Comparison of ENCODE assay signal across 20 mouse cellular contexts in genomic region chr4:47422194-47422593, GRCm38 (mm10). TPM values are rescaled to one million over a fixed set of nuclear protein-coding genes. Genes with fewer than 3 reads are reported as not detected.
DNase-seq lines count a peak whose midpoint lies in the region; ATAC-seq lines count a peak whose summit lies in the region.
"Had no signal": no experiment of that assay in that cellular context is flagged by ENCODE, and none has a peak within 500 bp of the region (broad histone marks: within the 10 kb centered on the region; RNA-seq: fewer than 3 reads in every experiment).

No protein-coding gene starts in this region.

- H3K27ac ChIP-seq in heart, embryonic 11.5 days (ENCODE audit: low read depth, low read length), result no peak overlapping the region
- no peak overlapping the region for H3K27ac ChIP-seq in liver, embryonic 13.5 days
- no peak overlapping the region for H3K27ac ChIP-seq in heart, embryonic 10.5 days
- H3K27ac ChIP-seq: embryonic facial prominence, embryonic 10.5 days; heart, embryonic 15.5 days; hindbrain, embryonic 13.5 days; hindbrain, postnatal 0 days had no signal

- no peak overlapping the region for H3K4me3 ChIP-seq in heart, embryonic 11.5 days (ENCODE audit: low read depth, low read length)
- H3K4me3 ChIP-seq in liver, embryonic 13.5 days (replicated peaks), result no peak overlapping the region
- H3K4me3 ChIP-seq in heart, embryonic 10.5 days, result no peak overlapping the region
- H3K4me3 ChIP-seq: embryonic facial prominence, embryonic 10.5 days; heart, embryonic 15.5 days; hindbrain, embryonic 13.5 days had no signal

- H3K4me2 ChIP-seq in heart, embryonic 11.5 days, result no peak overlapping the region
- H3K4me2 ChIP-seq in liver, embryonic 13.5 days, result no peak overlapping the region
- H3K4me2 ChIP-seq: heart, embryonic 15.5 days; hindbrain, embryonic 13.5 days had no signal

- H3K36me3 ChIP-seq in heart, embryonic 11.5 days (ENCODE audit: control insufficient read depth, insufficient read depth, low read length), result no peaks in the 10 kb centered on the region
- H3K36me3 ChIP-seq in liver, embryonic 13.5 days, result no peaks in the 10 kb centered on the region
- H3K36me3 ChIP-seq in heart, embryonic 10.5 days, result no peaks in the 10 kb centered on the region
- H3K36me3 ChIP-seq: embryonic facial prominence, embryonic 10.5 days; G1E; heart, embryonic 15.5 days; hindbrain, embryonic 13.5 days had no signal

- no peaks in the 10 kb centered on the region for H3K9me3 ChIP-seq in heart, embryonic 11.5 days (replicated peaks; ENCODE audit: control insufficient read depth, low read length)
- H3K9me3 ChIP-seq in liver, embryonic 13.5 days (replicated peaks), result no peaks in the 10 kb centered on the region
- H3K9me3 ChIP-seq in heart, embryonic 10.5 days, result no peaks in the 10 kb centered on the region
- H3K9me3 ChIP-seq: embryonic facial prominence, embryonic 10.5 days; G1E; heart, embryonic 15.5 days; hindbrain, embryonic 13.5 days had no signal

- H3K4me1 ChIP-seq in heart, embryonic 11.5 days (ENCODE audit: control insufficient read depth, insufficient read depth, low read length), result peaks cover 2% of the 10 kb centered on the region; the same call in 1 of the 2 replicates
- peaks cover 11% of the 10 kb centered on the region for H3K4me1 ChIP-seq in liver, embryonic 13.5 days (replicated peaks)
- H3K4me1 ChIP-seq in heart, embryonic 10.5 days, result peaks cover 37% of the 10 kb centered on the region

- H3K27me3 ChIP-seq in heart, embryonic 11.5 days (ENCODE audit: control insufficient read depth, insufficient read depth, low read length), result no peaks in the 10 kb centered on the region
- H3K27me3 ChIP-seq in liver, embryonic 13.5 days, result no peaks in the 10 kb centered on the region
- H3K27me3 ChIP-seq in heart, embryonic 10.5 days (ENCODE audit: insufficient read depth, poor library complexity, severe bottlenecking), result no peaks in the 10 kb centered on the region; the same call in 1 of the 2 replicates
- H3K27me3 ChIP-seq: heart, embryonic 15.5 days had no signal

- peak; percentile 42 for DNase-seq in heart, adult 11 months
- no peak for DNase-seq in liver, embryonic 13.5 days
- no peak for DNase-seq in heart, embryonic 10.5 days (ENCODE audit: low spot score)
- no peak for DNase-seq in c-Kit-positive CD71-positive TER-119-positive erythroid progenitor cells, embryonic 14.5 days (ENCODE audit: low spot score)
- DNase-seq: adrenal gland, postnatal 10 days; B cell, adult 2 months; cerebellum, adult 18-20 months; cerebellum, adult 9-11 months; cerebellum, postnatal 36 days; heart, postnatal 14 days had no signal

- no peak for ATAC-seq in heart, embryonic 11.5 days (replicated peaks; ENCODE audit: insufficient number of reproducible peaks, low FRiP score, low TSS enrichment)
- ATAC-seq in common myeloid progenitor, adult 5-6 weeks (replicated peaks; ENCODE audit: low read depth, poor library complexity, severe bottlenecking), result peak; percentile 48
- peak; percentile 65 for ATAC-seq in liver, embryonic 13.5 days (ENCODE audit: low read depth)
- peak; percentile 64; the same call in 1 of the 2 replicates for ATAC-seq in megakaryocyte-erythroid progenitor cell, adult 5-6 weeks (replicated peaks; ENCODE audit: low FRiP score, low TSS enrichment, poor library complexity, severe bottlenecking)
- ATAC-seq: CD4-positive, CD25-positive, alpha-beta regulatory T cell, adult 4 months; forebrain, embryonic 14.5 days; hindbrain, postnatal 0 days had no signal

- H3K9ac ChIP-seq in heart, embryonic 11.5 days (ENCODE audit: low read depth, low read length), result no peak overlapping the region
- no peak overlapping the region for H3K9ac ChIP-seq in liver, embryonic 13.5 days
- H3K9ac ChIP-seq: heart, embryonic 15.5 days; hindbrain, embryonic 13.5 days had no signal

- WGBS in heart, embryonic 11.5 days (ENCODE audit: insufficient replicate concordance), result 22% methylated on average over 3 of the region's 3 CpGs
- WGBS in liver, embryonic 13.5 days (ENCODE audit: insufficient replicate concordance), result 3% methylated on average over 3 of the region's 3 CpGs
- 24% methylated on average over 3 of the region's 3 CpGs for WGBS in heart, embryonic 10.5 days

RNA-seq across cellular contexts. Expression of gene Alg2, which starts 51.9 kb away (rescaled TPM):
- 34.6 and 37.7 TPM in 2 replicates for polyA plus RNA-seq in heart, embryonic 11.5 days (2014; fragmentation: Nextera tagmentation; extraction: Ambion mirVana)
- 24.4 and 25.3 TPM in 2 replicates for total RNA-seq in common myeloid progenitor, adult 5-6 weeks (2017)
- polyA plus RNA-seq in liver, embryonic 13.5 days (2015; fragmentation: Nextera tagmentation; extraction: Ambion mirVana), result 16.2 and 19.4 TPM in 2 replicates
- total RNA-seq in megakaryocyte-erythroid progenitor cell, adult 5-6 weeks (2014; fragmentation: Nextera tagmentation), result 28.0 and 28.5 TPM in 2 replicates
- 15.6 and 18.3 TPM in 2 replicates for total RNA-seq in megakaryocyte-erythroid progenitor cell, adult 5-6 weeks (2017)
- 36.2 and 57.0 TPM in 2 replicates for polyA plus RNA-seq in heart, embryonic 10.5 days (2016; fragmentation: Nextera tagmentation; extraction: Ambion mirVana)

RNA-seq across cellular contexts. Expression of gene Sec61b, which starts 52.3 kb away (rescaled TPM):
- 201 and 211 TPM in 2 replicates for polyA plus RNA-seq in heart, embryonic 11.5 days (2014; fragmentation: Nextera tagmentation; extraction: Ambion mirVana)
- 201 and 337 TPM in 2 replicates for total RNA-seq in common myeloid progenitor, adult 5-6 weeks (2017)
- polyA plus RNA-seq in liver, embryonic 13.5 days (2015; fragmentation: Nextera tagmentation; extraction: Ambion mirVana), result 247 and 248 TPM in 2 replicates
- 209 and 292 TPM in 2 replicates for total RNA-seq in megakaryocyte-erythroid progenitor cell, adult 5-6 weeks (2014; fragmentation: Nextera tagmentation)
- 189 and 247 TPM in 2 replicates for total RNA-seq in megakaryocyte-erythroid progenitor cell, adult 5-6 weeks (2017)
- 205 and 295 TPM in 2 replicates for polyA plus RNA-seq in heart, embryonic 10.5 days (2016; fragmentation: Nextera tagmentation; extraction: Ambion mirVana)
